Mouse (Mus musculus) kidney, embryonic 16.5 days (tissue): Measurements from ENCODE around the gene Fut1. TPM values are rescaled to one million over a fixed set of nuclear protein-coding genes. Genes with fewer than 3 reads are reported as not detected.

ENCODE experiments used
- ATAC-seq: fragments of 200-750 bp; cut with Nextera tagmentation; 2 replicates; pipeline ENCODE4 v1.8.0; 2017; ENCODE audit warnings: moderate TSS enrichment; ENCODE audit not compliant: low FRiP score, low TSS enrichment
- H3K27ac ChIP-seq: fragments of 300-500 bp; sonication (generic); 2 replicates; pipeline ENCODE4 v1.5.1; 2014; ENCODE audit warnings: low read length
- H3K27me3 ChIP-seq: fragments of 300-500 bp; sonication (generic); 2 replicates; pipeline ENCODE4 v1.6.1; 2014; ENCODE audit warnings: low read length, control low read depth, mixed read lengths; ENCODE audit not compliant: insufficient read depth
- H3K36me3 ChIP-seq: fragments of 300-500 bp; sonication (generic); 2 replicates; pipeline ENCODE4 v1.6.1; 2014; ENCODE audit warnings: low read length, control low read depth, mixed read lengths; ENCODE audit not compliant: insufficient read depth
- H3K4me1 ChIP-seq: fragments of 300-500 bp; sonication (generic); 2 replicates; pipeline ENCODE4 v1.6.1; 2014; ENCODE audit warnings: low read length, control low read depth, mixed read lengths; ENCODE audit not compliant: insufficient read depth
- H3K4me2 ChIP-seq: fragments of 300-500 bp; sonication (generic); replicated peaks from 2 replicates; pipeline ENCODE4 v1.6.1; 2014; ENCODE audit warnings: low read depth, low read length
- H3K4me3 ChIP-seq: fragments of 300-500 bp; sonication (generic); 2 replicates; pipeline ENCODE4 v1.5.1; 2014; ENCODE audit warnings: mild to moderate bottlenecking, low read length
- H3K9ac ChIP-seq: fragments of 300-500 bp; sonication (generic); replicated peaks from 2 replicates; pipeline ENCODE4 v1.6.1; 2014; ENCODE audit warnings: low read length
- H3K9me3 ChIP-seq: fragments of 300-500 bp; sonication (generic); 2 replicates; pipeline ENCODE4 v1.6.1; 2016; ENCODE audit warnings: low read length, control low read depth
- WGBS: fragments of 180-500 bp; shearing (Covaris S2); extraction: QIAGEN DNeasy Blood & Tissue Kit; methylation state at CpG from one replicate; pipeline ENCODE4 v1.1.7; 2014; 5-methylcytosine and 5-hydroxymethylcytosine counted together
- polyA plus RNA-seq: library from polyadenylated mRNA; unstranded; fragments of >200 nt; fragmentation: Nextera tagmentation; extraction: Ambion mirVana; gene quantifications from 2 replicates; pipeline ENCODE4 v1.2.1, GENCODE M21; 2015

Gene Fut1
- polyA plus RNA-seq = 0.27 and 0.32 TPM in 2 replicates

DNA sequence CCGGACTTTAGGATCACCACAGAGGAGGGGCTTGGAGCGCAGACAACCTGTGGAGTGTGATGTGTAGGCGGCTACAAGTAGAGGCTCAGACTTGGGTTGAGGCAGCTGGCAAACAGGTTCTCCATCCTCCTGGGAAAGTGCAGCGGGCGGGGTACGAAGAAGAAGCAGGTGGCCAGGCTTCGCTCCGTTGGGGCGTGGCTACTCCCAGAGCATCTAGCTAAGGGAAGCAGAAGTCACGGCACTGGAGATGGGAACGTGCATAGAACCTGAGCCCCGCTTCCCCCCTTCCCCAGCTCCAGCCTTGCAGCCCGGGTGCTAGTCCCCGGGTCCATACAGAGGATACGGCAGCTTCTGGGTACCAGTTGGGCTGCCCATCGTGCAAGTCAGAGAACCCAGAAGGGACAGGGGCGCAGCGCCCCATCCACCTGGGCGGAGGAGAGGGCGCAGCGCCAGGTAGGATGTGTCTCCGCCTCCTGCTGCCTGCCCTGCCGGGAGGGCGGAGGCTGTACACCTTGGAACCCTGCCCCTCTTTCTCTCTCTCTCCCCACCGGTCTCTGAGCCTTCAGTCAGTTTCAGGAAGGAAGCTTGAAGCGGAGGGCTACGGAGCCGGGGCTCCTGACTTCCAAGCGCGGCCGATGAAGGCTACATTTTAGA, at the start of gene Fut1:
Gene Fut1 (plus strand): TSS at position 248 of the 654 bp plus-strand sequence.
- Histone ChIP-seq H3K4me3 (peak within 1 kb of the TSS; percentile 30), H3K9me3 (no peaks in the 10 kb centered on the region), H3K4me1 (peaks cover 16% of the 10 kb centered on the region), H3K4me2 (peak within 1 kb of the TSS; percentile 59), H3K9ac (peak within 1 kb of the TSS; percentile 46; the same call in 1 of the 2 replicates), H3K27me3 (peaks cover 23% of the 10 kb centered on the region), H3K27ac (no peak within 1 kb of the TSS), H3K36me3 (no peaks in the 10 kb centered on the region)
- WGBS = 6% methylated on average over 30 of the region's 31 CpGs
- ATAC-seq = peak; percentile 40; the same call in 1 of the 2 replicates

DNA sequence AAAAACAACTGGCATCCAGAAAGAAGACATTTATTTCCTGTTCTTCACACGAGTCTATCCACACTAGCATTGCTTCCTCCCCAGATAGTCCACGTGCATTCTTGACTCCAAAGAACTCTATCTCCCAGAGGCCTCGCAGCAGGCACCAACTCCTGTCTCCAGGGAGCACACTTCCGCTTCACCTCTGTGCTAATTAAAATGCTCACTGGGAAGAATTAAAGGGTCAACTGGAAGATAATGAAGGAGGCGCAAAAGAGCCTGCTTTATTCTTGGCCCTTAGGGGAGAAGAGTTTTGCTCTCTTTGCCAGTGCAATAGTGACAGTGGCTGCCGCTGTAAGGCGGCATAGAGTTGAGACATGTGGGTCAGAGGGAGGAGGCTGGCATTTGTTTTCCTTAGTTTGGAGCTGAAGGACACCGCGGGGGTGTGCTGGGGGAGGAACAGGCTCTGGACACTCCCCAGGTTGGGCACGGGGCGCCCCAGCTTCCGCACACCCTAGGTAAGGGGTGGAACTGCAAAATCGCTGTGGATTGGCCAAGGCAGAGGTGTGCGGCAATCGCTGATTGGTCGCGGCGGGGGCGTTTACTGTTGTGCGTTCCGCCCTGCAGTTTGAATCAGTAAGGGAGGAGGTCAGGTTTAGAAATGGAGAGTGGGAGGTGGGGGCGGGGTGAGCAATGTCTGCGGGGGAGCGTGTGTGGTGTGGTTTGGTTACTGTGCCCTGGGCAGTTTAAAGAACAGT, 49.1 kb upstream of the Fut1 start:
- WGBS = under 1% methylated on average over 24 of the region's 24 CpGs
- no peaks in the 10 kb centered on the region for H3K36me3 ChIP-seq
- H3K4me1 ChIP-seq = peaks cover 44% of the 10 kb centered on the region
- peak overlapping the region; percentile 93 for H3K27ac ChIP-seq
- no peaks in the 10 kb centered on the region for H3K9me3 ChIP-seq
- peak overlapping the region; percentile 61 for H3K9ac ChIP-seq
- ATAC-seq = peak; percentile 97
- peak overlapping the region; percentile 60 for H3K4me2 ChIP-seq
- H3K4me3 ChIP-seq = peak overlapping the region; percentile 49
- no peaks in the 10 kb centered on the region for H3K27me3 ChIP-seq

DNA sequence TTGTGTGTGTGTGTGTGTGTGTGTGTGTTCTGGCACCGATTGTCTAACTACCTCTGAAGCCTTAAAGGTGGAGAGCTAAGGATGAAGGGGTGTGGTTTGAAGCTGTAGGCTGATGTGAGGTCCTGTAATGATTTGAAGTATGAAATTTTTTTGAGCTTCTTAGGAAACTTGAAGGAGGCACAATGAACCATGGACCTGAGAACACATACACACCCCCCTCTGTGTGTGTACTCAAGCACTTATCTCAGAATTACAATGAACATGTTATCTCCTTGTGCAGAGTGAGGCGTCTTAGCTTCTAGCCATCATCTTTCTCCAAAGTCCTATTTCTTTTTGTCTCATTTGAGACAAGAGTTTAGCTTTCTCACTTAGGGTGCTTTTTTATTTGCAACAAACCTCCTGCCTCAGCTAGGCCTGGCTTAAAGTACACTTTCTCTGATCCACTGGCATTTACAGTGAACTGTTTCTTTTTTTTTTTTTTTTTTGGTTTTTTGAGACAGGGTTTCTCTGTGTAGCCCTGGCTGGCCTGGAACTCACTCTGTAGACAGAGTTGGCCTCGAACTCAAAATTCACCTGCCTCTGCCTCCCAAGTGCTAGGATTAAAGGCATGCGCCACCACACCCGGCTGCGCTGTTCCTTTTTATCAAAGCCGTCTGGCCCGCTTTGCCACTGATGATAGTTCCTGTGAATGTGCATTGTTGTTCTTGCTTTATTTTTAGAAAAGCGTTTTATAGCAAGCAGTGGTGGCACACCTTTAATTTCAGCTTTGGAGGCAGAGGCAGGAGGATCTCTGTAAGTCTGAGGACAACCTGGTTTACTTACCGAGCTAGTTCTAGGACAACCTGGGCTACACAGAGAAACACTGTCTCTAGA, 48.3 kb upstream of the Fut1 start:
- Histone ChIP-seq H3K4me1 (peaks cover 51% of the 10 kb centered on the region), H3K4me2 (peak overlapping the region; percentile 60), H3K9me3 (no peaks in the 10 kb centered on the region), H3K27ac (peak overlapping the region; percentile 93), H3K9ac (peak overlapping the region; percentile 37), H3K4me3 (peak overlapping the region; percentile 49), H3K36me3 (no peaks in the 10 kb centered on the region), H3K27me3 (no peaks in the 10 kb centered on the region)
- ATAC-seq = no peak
- WGBS = 77% methylated on average over 10 of the region's 10 CpGs

DNA sequence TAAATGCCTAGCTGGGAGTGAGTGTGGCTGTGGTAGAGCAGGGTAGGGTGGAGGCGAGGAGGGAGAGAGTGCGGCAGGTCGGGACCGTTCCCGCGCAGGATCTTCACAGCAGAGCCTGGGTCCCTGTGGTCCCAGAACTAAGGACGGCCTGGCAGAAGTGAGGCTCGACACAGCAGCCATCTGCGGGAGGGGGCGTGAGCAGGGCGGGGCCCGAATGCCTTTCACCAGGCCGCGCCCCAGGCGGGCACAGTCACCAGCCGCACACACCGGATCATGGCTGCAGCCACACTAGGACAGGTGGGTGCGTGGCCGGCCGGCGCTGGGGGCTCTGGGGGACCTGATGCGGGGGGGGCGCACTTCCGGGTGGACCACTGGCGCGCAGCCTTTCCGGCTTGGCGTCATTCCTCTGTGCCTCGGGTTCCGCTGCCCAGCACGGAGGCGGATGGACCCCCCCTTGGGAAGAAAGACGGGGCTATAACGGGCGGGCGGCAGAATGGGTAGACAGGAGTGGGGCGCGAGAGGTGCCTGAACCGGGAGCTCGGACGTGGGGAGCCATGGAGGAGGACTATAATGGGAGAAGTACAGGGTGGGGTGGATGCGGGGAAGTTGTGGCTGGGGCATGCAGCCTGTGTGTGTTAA, 46.9 kb upstream of the Fut1 start, which contains the start of gene Bcat2:
Gene Bcat2 (plus strand): TSS at position 51 of the 639 bp plus-strand sequence.
- Histone ChIP-seq H3K9ac (peak within 1 kb of the TSS; percentile 82), H3K4me1 (peaks cover 61% of the 10 kb centered on the region), H3K27me3 (no peaks in the 10 kb centered on the region), H3K36me3 (no peaks in the 10 kb centered on the region), H3K27ac (peak within 1 kb of the TSS; percentile 93), H3K4me3 (peak within 1 kb of the TSS; percentile 72), H3K9me3 (no peaks in the 10 kb centered on the region), H3K4me2 (peak within 1 kb of the TSS; percentile 67)
- under 1% methylated on average over 42 of the region's 42 CpGs for WGBS
- ATAC-seq = peak; percentile 62

DNA sequence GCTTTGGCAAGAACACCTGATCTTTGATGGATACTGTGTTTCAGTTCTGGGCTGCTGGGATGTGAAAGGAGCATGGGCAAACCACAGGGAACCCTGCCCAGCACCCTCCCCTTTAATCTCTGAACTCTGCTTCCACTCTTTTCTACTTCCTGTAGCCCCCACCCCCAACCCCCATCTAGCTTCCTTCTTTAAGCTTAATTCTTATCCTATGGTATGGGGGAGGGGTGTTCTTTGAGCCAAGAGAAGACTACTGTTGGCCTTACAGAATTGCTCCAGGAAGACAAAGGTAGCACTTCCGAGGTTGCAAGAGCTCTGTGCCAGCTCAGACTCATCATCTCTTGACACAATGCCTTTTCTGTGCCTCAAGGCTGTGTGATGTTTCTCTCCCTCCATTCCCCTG, 45.1 kb upstream of the Fut1 start:
- H3K4me2 ChIP-seq = 0 out of 2 replicates have a peak overlapping the region, but pooled peaks have one; percentile 67
- no peak for ATAC-seq
- H3K9ac ChIP-seq = no peak overlapping the region
- no peak overlapping the region for H3K4me3 ChIP-seq
- peaks cover 62% of the 10 kb centered on the region for H3K4me1 ChIP-seq
- no peak overlapping the region for H3K27ac ChIP-seq
- H3K36me3 ChIP-seq = 0 out of 2 replicates have a peak, but pooled peaks cover 11% of the 10 kb centered on the region
- H3K27me3 ChIP-seq = no peaks in the 10 kb centered on the region
- 33% methylated on average over 1 of the region's 1 CpGs for WGBS
- H3K9me3 ChIP-seq = no peaks in the 10 kb centered on the region

DNA sequence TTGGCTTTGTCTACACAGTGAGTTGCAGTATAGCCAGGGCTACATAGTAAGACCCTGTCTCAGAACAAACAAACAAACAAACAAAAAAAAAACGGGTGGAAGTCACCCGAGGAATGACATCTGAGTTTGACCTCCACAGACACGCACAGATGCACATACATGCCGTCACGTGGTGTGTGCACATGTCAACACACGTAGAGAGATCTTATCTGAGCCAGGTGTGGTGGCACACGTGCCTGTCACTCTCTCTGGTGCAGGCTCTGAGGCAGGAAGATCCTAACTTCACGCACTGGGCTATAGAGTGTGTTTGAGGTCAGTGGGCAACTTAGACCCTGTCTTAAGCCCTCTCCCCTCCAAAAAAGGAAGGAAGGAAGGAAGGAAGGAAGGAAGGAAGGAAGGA, 43.1 kb upstream of the Fut1 start:
- H3K36me3 ChIP-seq = peaks cover 17% of the 10 kb centered on the region; the same call in 1 of the 2 replicates
- H3K27ac ChIP-seq = peak overlapping the region; percentile 83
- no peaks in the 10 kb centered on the region for H3K27me3 ChIP-seq
- peak overlapping the region; percentile 34 for H3K4me3 ChIP-seq
- no peak for ATAC-seq
- WGBS = 51% methylated on average over 8 of the region's 8 CpGs
- H3K4me2 ChIP-seq = peak overlapping the region; percentile 33
- H3K9ac ChIP-seq = no peak overlapping the region
- H3K9me3 ChIP-seq = no peaks in the 10 kb centered on the region
- peaks cover 46% of the 10 kb centered on the region for H3K4me1 ChIP-seq

DNA sequence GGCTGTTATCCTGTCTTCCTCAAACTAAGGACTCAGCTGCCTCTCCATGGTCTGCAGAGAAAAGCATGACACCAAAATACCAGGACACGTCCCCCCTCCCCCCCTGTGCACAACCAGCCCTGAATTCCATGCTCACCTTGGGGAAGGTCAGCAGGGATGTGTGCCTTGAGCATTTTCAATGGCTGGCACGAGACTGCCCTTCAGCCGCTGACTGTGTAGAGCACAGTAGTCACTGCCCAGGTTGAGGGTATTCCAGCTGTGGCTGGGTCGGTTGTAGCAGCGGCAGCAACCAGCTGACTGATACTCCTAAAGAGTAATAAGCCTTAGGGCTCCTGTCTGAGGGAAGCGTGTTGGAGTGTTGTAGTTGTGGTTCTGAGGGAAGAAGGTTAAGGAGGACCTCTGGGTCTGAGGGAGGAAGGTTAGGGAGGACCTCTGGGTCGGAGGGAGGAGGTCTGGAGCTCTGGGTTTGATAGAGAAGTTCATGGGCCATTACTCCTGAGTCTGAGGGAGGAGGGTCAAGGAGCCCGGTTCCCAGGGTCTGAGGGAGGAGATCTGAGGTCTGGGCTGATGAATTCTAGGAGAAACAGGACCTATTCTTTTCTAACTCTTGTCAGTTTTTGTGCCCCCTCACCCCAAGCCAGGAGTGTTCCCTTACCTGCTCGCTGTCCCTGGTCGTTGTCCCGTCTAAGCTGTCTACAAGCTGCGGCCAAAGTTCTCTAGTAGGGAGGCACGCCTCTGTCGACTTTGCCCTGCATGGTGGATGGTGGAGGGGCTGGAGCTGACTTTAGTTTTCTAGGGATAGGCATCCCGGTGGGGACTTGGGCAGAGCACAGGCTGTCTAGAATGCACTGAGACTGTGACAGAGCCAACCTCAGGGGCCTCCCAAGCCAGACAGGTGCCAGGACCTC, 42.4 kb upstream of the Fut1 start:
- peaks cover 17% of the 10 kb centered on the region; the same call in 1 of the 2 replicates for H3K36me3 ChIP-seq
- peak overlapping the region; percentile 34 for H3K4me3 ChIP-seq
- H3K27ac ChIP-seq = peak overlapping the region; percentile 83
- H3K9me3 ChIP-seq = no peaks in the 10 kb centered on the region
- peaks cover 43% of the 10 kb centered on the region for H3K4me1 ChIP-seq
- ATAC-seq = peak; percentile 50
- H3K9ac ChIP-seq = peak overlapping the region; percentile 39
- 38% methylated on average over 15 of the region's 15 CpGs for WGBS
- H3K27me3 ChIP-seq = no peaks in the 10 kb centered on the region
- H3K4me2 ChIP-seq = peak overlapping the region; percentile 33

DNA sequence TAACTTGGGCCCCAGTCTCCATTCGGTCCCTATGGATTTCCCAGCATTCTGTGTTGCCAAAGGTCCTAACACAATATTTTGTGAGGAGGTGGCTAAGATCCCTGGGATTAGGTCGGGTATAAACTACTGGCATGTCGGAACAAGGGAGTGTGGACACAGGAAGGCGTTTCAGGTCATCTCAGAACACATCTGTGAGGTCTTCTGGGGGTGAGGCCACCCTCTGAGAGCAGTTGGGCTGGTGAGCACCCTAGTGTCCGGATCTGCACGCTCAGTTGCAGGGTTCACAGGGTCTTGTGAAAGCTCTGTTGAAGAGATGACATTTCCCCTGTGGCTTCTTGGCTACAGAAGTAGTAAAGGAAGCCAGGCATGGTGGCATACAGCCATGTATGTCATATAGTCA, 31.2 kb upstream of the Fut1 start:
- H3K36me3 ChIP-seq = peaks cover 31% of the 10 kb centered on the region
- no peak overlapping the region for H3K27ac ChIP-seq
- 88% methylated on average over 6 of the region's 6 CpGs for WGBS
- 0 out of 2 replicates have a peak, but pooled peaks cover 3% of the 10 kb centered on the region for H3K4me1 ChIP-seq
- ATAC-seq = no peak
- H3K4me2 ChIP-seq = no peak overlapping the region
- no peaks in the 10 kb centered on the region for H3K27me3 ChIP-seq
- H3K9me3 ChIP-seq = no peaks in the 10 kb centered on the region
- no peak overlapping the region for H3K4me3 ChIP-seq
- H3K9ac ChIP-seq = no peak overlapping the region
